Comparison of ENCODE assay signal across 7 mouse cellular contexts in the genomic region with DNA sequence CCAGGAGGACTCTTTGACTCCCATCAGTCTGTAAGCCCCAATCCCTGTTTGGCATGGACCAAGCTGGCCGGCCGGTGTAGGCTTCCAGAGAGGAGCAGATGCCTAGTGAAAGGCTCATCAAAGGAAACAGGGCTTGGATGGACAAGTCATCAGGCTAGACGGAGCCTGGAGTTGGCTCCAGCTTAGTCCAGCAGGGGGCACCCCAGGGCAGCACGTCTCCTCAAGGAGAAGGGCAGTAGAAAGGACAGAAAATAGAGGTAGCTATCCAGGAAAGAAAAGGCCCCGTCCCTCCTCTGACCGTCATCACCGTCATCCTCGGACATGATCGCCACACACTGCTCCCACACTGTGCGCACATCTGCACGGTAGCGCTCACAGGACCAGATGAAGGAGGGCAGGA. TPM values are rescaled to one million over a fixed set of nuclear protein-coding genes. Genes with fewer than 3 reads are reported as not detected.
DNase-seq lines count a peak whose midpoint lies in the region; ATAC-seq and TF ChIP-seq lines count a peak whose summit lies in the region.

No protein-coding gene starts in this region.

- peak overlapping the region; percentile 20; the same call in 1 of the 2 replicates for H3K9ac ChIP-seq in intestine, embryonic 16.5 days (ENCODE audit: low read depth, low read length)
- peak overlapping the region; percentile 86 for H3K9ac ChIP-seq in midbrain, embryonic 13.5 days (replicated peaks)

- H3K4me1 ChIP-seq in intestine, embryonic 16.5 days (ENCODE audit: control insufficient read depth, insufficient read depth, low read length), result peaks cover 23% of the 10 kb centered on the region
- peaks cover 75% of the 10 kb centered on the region for H3K4me1 ChIP-seq in midbrain, embryonic 13.5 days (replicated peaks)
- H3K4me1 ChIP-seq in small intestine, adult 2 months (ENCODE audit: control insufficient read depth, insufficient read depth, insufficient read length, low read length), result peaks cover 4% of the 10 kb centered on the region

- no peaks in the 10 kb centered on the region for H3K9me3 ChIP-seq in intestine, embryonic 16.5 days (ENCODE audit: control insufficient read depth, low read length)
- H3K9me3 ChIP-seq in midbrain, embryonic 13.5 days, result no peaks in the 10 kb centered on the region

- H3K4me2 ChIP-seq in intestine, embryonic 16.5 days (ENCODE audit: low read depth, low read length), result no peak overlapping the region
- H3K4me2 ChIP-seq in midbrain, embryonic 13.5 days (replicated peaks), result peak overlapping the region; percentile 70

- peaks cover 18% of the 10 kb centered on the region; the same call in 1 of the 2 replicates for H3K27me3 ChIP-seq in intestine, embryonic 16.5 days (replicated peaks; ENCODE audit: control insufficient read depth, insufficient read depth, low read length)
- 0 out of 2 replicates have a peak, but pooled peaks cover 12% of the 10 kb centered on the region for H3K27me3 ChIP-seq in midbrain, embryonic 13.5 days
- H3K27me3 ChIP-seq in small intestine, adult 2 months (ENCODE audit: control insufficient read depth, insufficient read depth, low read length), result peaks cover 38% of the 10 kb centered on the region

- WGBS in intestine, embryonic 16.5 days, result 9% methylated on average over 12 of the region's 12 CpGs
- 7% methylated on average over 12 of the region's 12 CpGs for WGBS in midbrain, embryonic 13.5 days
- WGBS in small intestine, adult 2 months, result 9% methylated on average over 12 of the region's 12 CpGs

- no peak overlapping the region for H3K4me3 ChIP-seq in intestine, embryonic 16.5 days (ENCODE audit: low read length)
- H3K4me3 ChIP-seq in midbrain, embryonic 13.5 days (replicated peaks), result peak overlapping the region; percentile 21
- no peak overlapping the region for H3K4me3 ChIP-seq in small intestine, adult 2 months (ENCODE audit: low read depth, low read length)

- peak; percentile 22; the same call in 1 of the 2 replicates for ATAC-seq in intestine, embryonic 16.5 days
- peak; percentile 7; the same call in 1 of the 2 replicates for ATAC-seq in midbrain, embryonic 13.5 days

- TF ChIP-seq CTCF in small intestine, adult 2 months (IDR thresholded peaks at IDR 0.05; ENCODE audit: extremely low read depth, insufficient read length, insufficient replicate concordance, low read depth, low read length), result peak; percentile 81

- intact Hi-C loops in left cerebral cortex, postnatal 4 days (cut with DNase I), result loop anchor here (5.0 to 10.0 kb wide), 3 partner anchors 43 to 225 kb away; a partner anchor contains a TSS

- no peaks in the 10 kb centered on the region for H3K36me3 ChIP-seq in intestine, embryonic 16.5 days (ENCODE audit: control insufficient read depth, insufficient read depth, low read length)
- peaks cover 6% of the 10 kb centered on the region; the same call in 1 of the 2 replicates for H3K36me3 ChIP-seq in midbrain, embryonic 13.5 days
- H3K36me3 ChIP-seq in small intestine, adult 2 months (ENCODE audit: control insufficient read depth, insufficient read depth, low read length), result no peaks in the 10 kb centered on the region

- TF ChIP-seq POLR2A in small intestine, adult 2 months (IDR thresholded peaks at IDR 0.05; ENCODE audit: low read depth, low read length), result no peak

- DNase-seq in adrenal gland, adult 2 months, result peak; percentile 90
- peak; percentile 72 for DNase-seq in embryo, embryonic 11.5 days (ENCODE audit: low read depth, low spot score)
- DNase-seq in gastrocnemius, postnatal 4 days (ENCODE audit: low spot score in 2 of 2), result peak; percentile 74 to 89
- DNase-seq in left cerebral cortex, postnatal 4 days, result peak; percentile 93

- H3K27ac ChIP-seq in intestine, embryonic 16.5 days (ENCODE audit: low read length), result no peak overlapping the region
- peak overlapping the region; percentile 92 for H3K27ac ChIP-seq in midbrain, embryonic 13.5 days
- no peak overlapping the region for H3K27ac ChIP-seq in small intestine, adult 2 months (ENCODE audit: insufficient read depth, low read depth, low read length)

RNA-seq across cellular contexts. Expression of a gene that starts 2.2 kb away (rescaled TPM):
- total RNA-seq in adrenal gland, adult 2 months (2021), result 10 to 100 TPM; 16.8 to 23.6 TPM
- polyA plus RNA-seq in adrenal gland, adult 2 months (2012; rRNA removed), result 42.6 and 48.6 TPM in 2 replicates
- 10 to 100 TPM; 57.3 to 62.8 TPM for total RNA-seq in gastrocnemius, postnatal 4 days (2021)
- 5.6 and 7.2 TPM in 2 replicates for polyA plus RNA-seq in intestine, embryonic 16.5 days (2015; fragmentation: Nextera tagmentation; extraction: Ambion mirVana)
- total RNA-seq in left cerebral cortex, postnatal 4 days (2021), result 10 to 100 TPM; 55.9 to 56.1 TPM
- 12.3 and 17.0 TPM in 2 replicates for polyA plus RNA-seq in midbrain, embryonic 13.5 days (2015; fragmentation: Nextera tagmentation; extraction: Ambion mirVana)
- polyA plus RNA-seq in small intestine, adult 2 months (2012; rRNA removed), result 8.1 and 8.7 TPM in 2 replicates

RNA-seq across cellular contexts. Expression of a gene that starts 4.1 kb away (rescaled TPM):
- 1 to 10 TPM; 1.1 to 2.5 TPM for total RNA-seq in adrenal gland, adult 2 months (2021)
- 1.9 and 2.4 TPM in 2 replicates for polyA plus RNA-seq in adrenal gland, adult 2 months (2012; rRNA removed)
- 1 to 10 TPM; 1.2 to 1.3 TPM for total RNA-seq in gastrocnemius, postnatal 4 days (2021)
- polyA plus RNA-seq in intestine, embryonic 16.5 days (2015; fragmentation: Nextera tagmentation; extraction: Ambion mirVana), result 0.75 and 0.77 TPM in 2 replicates
- 100 to 1,000 TPM; 145 to 164 TPM for total RNA-seq in left cerebral cortex, postnatal 4 days (2021)
- 19.2 and 22.9 TPM in 2 replicates for polyA plus RNA-seq in midbrain, embryonic 13.5 days (2015; fragmentation: Nextera tagmentation; extraction: Ambion mirVana)
- polyA plus RNA-seq in small intestine, adult 2 months (2012; rRNA removed), result 1.2 and 1.7 TPM in 2 replicates

RNA-seq across cellular contexts. Expression of a gene that starts 19.6 kb away (rescaled TPM):
- total RNA-seq in adrenal gland, adult 2 months (2021), result 10 to 100 TPM in 1 of 2 experiments, 1 to 10 TPM in 1; 6.7 to 12.2 TPM
- 9.2 and 11.9 TPM in 2 replicates for polyA plus RNA-seq in adrenal gland, adult 2 months (2012; rRNA removed)
- 10 to 100 TPM; 13.6 to 14.3 TPM for total RNA-seq in gastrocnemius, postnatal 4 days (2021)
- polyA plus RNA-seq in intestine, embryonic 16.5 days (2015; fragmentation: Nextera tagmentation; extraction: Ambion mirVana), result 0.70 and 1.7 TPM in 2 replicates
- total RNA-seq in left cerebral cortex, postnatal 4 days (2021), result under 1 TPM; 0.32 to 0.46 TPM
- polyA plus RNA-seq in midbrain, embryonic 13.5 days (2015; fragmentation: Nextera tagmentation; extraction: Ambion mirVana), result 5.1 and 7.5 TPM in 2 replicates
- 0.05 and 0.19 TPM in 2 replicates for polyA plus RNA-seq in small intestine, adult 2 months (2012; rRNA removed)

RNA-seq across cellular contexts. Expression of a gene that starts 28.3 kb away (rescaled TPM):
- under 1 TPM; 0.31 to 0.55 TPM for total RNA-seq in adrenal gland, adult 2 months (2021)
- polyA plus RNA-seq in adrenal gland, adult 2 months (2012; rRNA removed), result 0.52 and 0.61 TPM in 2 replicates
- total RNA-seq in gastrocnemius, postnatal 4 days (2021), result 1 to 10 TPM; 1.4 to 1.7 TPM
- 0.44 and 0.70 TPM in 2 replicates for polyA plus RNA-seq in intestine, embryonic 16.5 days (2015; fragmentation: Nextera tagmentation; extraction: Ambion mirVana)
- 1 to 10 TPM in 1 of 2 experiments, under 1 TPM in 1; 0.52 to 1.2 TPM for total RNA-seq in left cerebral cortex, postnatal 4 days (2021)
- polyA plus RNA-seq in midbrain, embryonic 13.5 days (2015; fragmentation: Nextera tagmentation; extraction: Ambion mirVana), result 0.07 TPM in 1 of 2 replicates, not detected in the other
- 3.7 and 5.8 TPM in 2 replicates for polyA plus RNA-seq in small intestine, adult 2 months (2012; rRNA removed)

RNA-seq across cellular contexts. Expression of a gene that starts 30.4 kb away (rescaled TPM):
- 1 to 10 TPM; 2.2 to 3.9 TPM for total RNA-seq in adrenal gland, adult 2 months (2021)
- 5.9 and 8.6 TPM in 2 replicates for polyA plus RNA-seq in adrenal gland, adult 2 months (2012; rRNA removed)
- 10 to 100 TPM; 27.9 to 28.2 TPM for total RNA-seq in gastrocnemius, postnatal 4 days (2021)
- 153 and 183 TPM in 2 replicates for polyA plus RNA-seq in intestine, embryonic 16.5 days (2015; fragmentation: Nextera tagmentation; extraction: Ambion mirVana)
- 10 to 100 TPM in 1 of 2 experiments, 1 to 10 TPM in 1; 6.9 to 10.8 TPM for total RNA-seq in left cerebral cortex, postnatal 4 days (2021)
- 82.7 and 89.5 TPM in 2 replicates for polyA plus RNA-seq in midbrain, embryonic 13.5 days (2015; fragmentation: Nextera tagmentation; extraction: Ambion mirVana)
- polyA plus RNA-seq in small intestine, adult 2 months (2012; rRNA removed), result 32.2 and 52.9 TPM in 2 replicates
